28 mouse cellular contexts compared by ENCODE assay signal in the genomic region with DNA sequence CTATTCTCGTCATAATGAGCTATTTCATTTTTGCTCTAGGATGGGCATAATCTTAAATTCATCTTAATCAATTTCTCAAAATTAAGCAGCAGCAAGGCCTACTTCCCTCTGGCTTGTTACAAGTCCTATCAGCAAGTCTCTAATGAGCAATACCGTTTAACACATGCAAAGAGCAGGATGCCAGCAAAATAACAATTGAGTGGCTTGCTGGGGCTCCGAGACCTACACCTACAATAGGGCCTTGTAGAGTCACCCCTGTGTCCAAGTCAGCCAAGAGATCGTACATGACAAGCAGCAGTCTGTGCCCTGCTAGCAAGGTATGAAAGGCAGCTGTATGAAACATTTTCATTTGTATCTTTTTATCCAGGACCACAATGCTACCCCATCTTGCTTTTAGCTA.
"Had no signal": no experiment of that assay in that cellular context is flagged by ENCODE, and none has a peak within 500 bp of the region (broad histone marks: within the 10 kb centered on the region; RNA-seq: fewer than 3 reads in every experiment).

No protein-coding gene starts in this region.

- H3K36me3 ChIP-seq: embryonic facial prominence, embryonic 10.5 days; embryonic facial prominence, embryonic 12.5 days; embryonic facial prominence, embryonic 13.5 days; embryonic facial prominence, embryonic 15.5 days; forebrain, embryonic 10.5 days; forebrain, embryonic 12.5 days; forebrain, embryonic 15.5 days had no signal

- H3K9ac ChIP-seq: embryonic facial prominence, embryonic 12.5 days; embryonic facial prominence, embryonic 13.5 days; embryonic facial prominence, embryonic 15.5 days; forebrain, embryonic 12.5 days; forebrain, embryonic 13.5 days; forebrain, embryonic 15.5 days; forebrain, postnatal 0 days had no signal

- H3K27ac ChIP-seq: embryonic facial prominence, embryonic 10.5 days; embryonic facial prominence, embryonic 12.5 days; embryonic facial prominence, embryonic 13.5 days; embryonic facial prominence, embryonic 15.5 days; forebrain, embryonic 10.5 days; forebrain, embryonic 12.5 days; forebrain, embryonic 13.5 days; forebrain, embryonic 15.5 days had no signal

- DNase-seq: cerebellum, adult 2 months; cerebellum, adult 8-10 months; cerebellum, adult 9-10 months; cerebellum, adult 9-11 months; cerebellum, postnatal 10 days; cerebellum, postnatal 14 days; cerebellum, postnatal 25 days; cerebellum, postnatal 36 days; embryo, embryonic 11 days; forebrain, postnatal 0 days; gastrocnemius, adult 2 months; gastrocnemius, postnatal 10 days; gastrocnemius, postnatal 14 days; gastrocnemius, postnatal 25 days; gastrocnemius, postnatal 36 days; heart, adult 18-20 months; heart, adult 2 months had no signal

- H3K9me3 ChIP-seq: embryonic facial prominence, embryonic 10.5 days; embryonic facial prominence, embryonic 12.5 days; embryonic facial prominence, embryonic 13.5 days; embryonic facial prominence, embryonic 15.5 days; forebrain, embryonic 10.5 days; forebrain, embryonic 12.5 days; forebrain, embryonic 13.5 days; forebrain, embryonic 15.5 days had no signal

- H3K4me3 ChIP-seq: embryonic facial prominence, embryonic 10.5 days; embryonic facial prominence, embryonic 12.5 days; embryonic facial prominence, embryonic 13.5 days; embryonic facial prominence, embryonic 15.5 days; erythroblast, embryonic 14.5 days; forebrain, embryonic 10.5 days; forebrain, embryonic 12.5 days; forebrain, embryonic 13.5 days; forebrain, embryonic 15.5 days; gastrocnemius, adult 2 months; heart, adult 2 months had no signal

- H3K27me3 ChIP-seq: embryonic facial prominence, embryonic 12.5 days; embryonic facial prominence, embryonic 13.5 days; embryonic facial prominence, embryonic 15.5 days; forebrain, embryonic 12.5 days; forebrain, embryonic 13.5 days; forebrain, embryonic 15.5 days had no signal

- ATAC-seq: forebrain, embryonic 13.5 days; forebrain, embryonic 14.5 days; forebrain, embryonic 15.5 days; forebrain, embryonic 16.5 days; forebrain, postnatal 0 days had no signal

- H3K4me1 ChIP-seq: embryonic facial prominence, embryonic 10.5 days; embryonic facial prominence, embryonic 12.5 days; embryonic facial prominence, embryonic 13.5 days; embryonic facial prominence, embryonic 15.5 days; forebrain, embryonic 13.5 days; forebrain, embryonic 15.5 days had no signal

- H3K4me2 ChIP-seq: embryonic facial prominence, embryonic 12.5 days; embryonic facial prominence, embryonic 13.5 days; embryonic facial prominence, embryonic 15.5 days; forebrain, embryonic 12.5 days; forebrain, embryonic 13.5 days; forebrain, embryonic 15.5 days had no signal
